Mouse (Mus musculus): ENCODE results near the gene Gga3. TPM values are rescaled to one million over a fixed set of nuclear protein-coding genes. Genes with fewer than 3 reads are reported as not detected.

Gga3 gene
- polyA plus RNA-seq, 1 experiment, result 17.7 TPM

DNA sequence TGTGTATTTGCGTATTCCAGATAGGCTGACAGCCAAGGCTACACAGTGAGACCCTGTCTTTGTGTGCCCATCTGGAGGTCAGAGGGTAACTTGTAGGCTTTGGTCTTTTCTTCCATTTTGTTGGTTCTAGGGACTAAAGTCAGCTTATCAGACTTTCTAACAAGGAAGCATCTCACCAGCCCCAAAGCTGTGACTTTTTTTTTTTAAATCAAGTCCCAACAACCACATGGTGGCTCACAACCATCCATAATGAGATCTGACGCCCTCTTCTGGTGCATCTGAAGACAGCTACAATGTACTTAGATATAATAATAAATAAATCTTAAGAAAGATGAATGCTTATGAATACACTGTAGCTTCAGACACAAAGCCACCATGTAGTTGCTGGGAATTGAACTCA lies 65.8 kb downstream of the Gga3 start:
- peaks cover 7% of the 10 kb centered on the region; the same call in 1 of the 2 replicates for H3K4me1 ChIP-seq (ENCODE audit: control insufficient read depth, insufficient read depth, low read length)
- H3K27ac ChIP-seq (ENCODE audit: insufficient read depth, low read depth, low read length), result no peak overlapping the region
- TF ChIP-seq POLR2A (IDR thresholded peaks at IDR 0.05; ENCODE audit: low read depth, low read length) (no peak), CTCF (conservative IDR thresholded peaks at IDR 0.05; ENCODE audit: insufficient read depth, insufficient read length, low read depth, low read length) (no peak)
- H3K4me3 ChIP-seq (ENCODE audit: insufficient read depth, low read depth, low read length), result no peak overlapping the region
- peaks cover 1% of the 10 kb centered on the region; the same call in 1 of the 2 replicates for H3K36me3 ChIP-seq (ENCODE audit: control insufficient read depth, insufficient read depth, low read length)
- WGBS, result 78% methylated on average over 2 of the region's 2 CpGs
- DNase-seq, result no peak
- H3K27me3 ChIP-seq (replicated peaks; ENCODE audit: control insufficient read depth, insufficient read depth, low read length), result no peaks in the 10 kb centered on the region

DNA sequence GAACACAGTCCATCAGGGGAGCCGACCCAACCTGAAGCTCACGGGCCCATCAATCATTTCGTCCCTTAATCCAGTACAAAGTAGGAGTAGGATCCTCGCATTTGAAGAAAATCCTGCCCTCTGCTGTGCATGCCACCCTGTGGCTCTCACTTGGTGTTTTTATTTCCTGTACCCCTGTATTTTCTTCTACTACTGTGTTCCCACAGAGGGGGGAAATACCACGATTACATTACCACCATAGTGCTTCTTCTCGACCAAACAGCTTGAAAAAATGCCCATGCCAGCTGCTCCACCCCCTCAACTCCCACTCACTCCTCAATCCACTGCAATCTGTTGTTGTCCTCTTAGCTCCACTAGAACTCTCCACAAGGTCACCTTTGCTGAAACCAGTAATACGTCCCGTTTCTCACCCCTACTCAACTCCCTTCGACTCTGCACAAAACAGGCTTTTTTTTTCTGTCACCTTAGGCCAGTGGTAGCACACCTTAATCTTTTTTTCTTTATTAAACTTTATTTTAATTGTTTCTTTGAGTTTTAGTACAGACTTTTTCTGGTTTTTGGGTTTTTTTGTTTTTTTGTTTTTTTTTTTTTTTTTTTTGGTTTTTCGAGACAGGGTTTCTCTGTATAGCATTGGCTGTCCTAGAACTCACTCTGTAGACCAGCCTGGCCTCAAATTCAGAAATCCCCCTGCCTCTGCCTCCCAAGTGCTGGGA lies 66.8 kb downstream of the Gga3 start:
- H3K27me3 ChIP-seq (replicated peaks; ENCODE audit: control insufficient read depth, insufficient read depth, low read length), result no peaks in the 10 kb centered on the region
- peaks cover 7% of the 10 kb centered on the region; the same call in 1 of the 2 replicates for H3K4me1 ChIP-seq (ENCODE audit: control insufficient read depth, insufficient read depth, low read length)
- 71% methylated on average over 10 of the region's 10 CpGs for WGBS
- H3K4me3 ChIP-seq (ENCODE audit: insufficient read depth, low read depth, low read length), result no peak overlapping the region
- no peak for DNase-seq
- peak overlapping the region; percentile 70; the same call in 1 of the 2 replicates for H3K27ac ChIP-seq (ENCODE audit: insufficient read depth, low read depth, low read length)
- TF ChIP-seq CTCF (conservative IDR thresholded peaks at IDR 0.05; ENCODE audit: insufficient read depth, insufficient read length, low read depth, low read length), result no peak
- TF ChIP-seq POLR2A (IDR thresholded peaks at IDR 0.05; ENCODE audit: low read depth, low read length), result no peak
- H3K36me3 ChIP-seq (ENCODE audit: control insufficient read depth, insufficient read depth, low read length), result peaks cover 1% of the 10 kb centered on the region

DNA sequence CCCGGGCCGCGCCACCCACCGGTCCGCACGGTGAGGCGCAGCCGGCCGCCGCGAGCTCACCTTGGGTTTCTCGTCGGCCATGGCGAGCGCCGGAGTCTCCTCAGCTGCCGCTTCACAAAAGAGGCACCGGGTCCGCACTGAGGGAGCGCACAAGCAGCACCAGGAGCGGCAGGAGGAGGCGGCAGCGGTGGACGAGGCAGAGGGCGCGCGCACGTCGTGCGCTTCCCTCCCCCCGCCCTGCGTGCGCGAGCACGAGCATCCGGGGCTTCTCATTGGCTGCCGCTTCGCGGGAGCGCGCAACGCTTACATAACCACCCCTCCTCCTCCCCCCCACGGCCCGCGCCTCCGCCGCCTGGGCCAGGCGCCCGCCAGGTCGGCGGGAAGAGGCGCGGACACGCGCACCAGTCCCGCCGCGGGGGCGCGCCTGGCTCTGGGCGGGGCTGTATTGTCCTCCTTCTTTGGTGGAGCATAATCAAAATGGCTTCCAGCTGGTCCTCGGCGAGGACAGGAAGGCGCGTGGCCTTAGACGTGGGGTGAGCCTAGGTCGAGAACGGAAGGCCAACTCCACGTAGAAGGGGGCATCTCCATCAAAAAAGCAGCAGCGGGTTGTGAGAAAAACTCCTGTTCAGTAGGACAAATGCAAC lies 67.7 kb downstream of the Gga3 start, which contains the start of gene Sumo2:
Gene Sumo2 (minus strand): TSS at position 239 of the 644 bp plus-strand sequence.
- Histone ChIP-seq H3K4me1 (ENCODE audit: control insufficient read depth, insufficient read depth, low read length) (peaks cover 7% of the 10 kb centered on the region; the same call in 1 of the 2 replicates), H3K4me3 (ENCODE audit: insufficient read depth, low read depth, low read length) (peak within 1 kb of the TSS; percentile 67), H3K36me3 (ENCODE audit: control insufficient read depth, insufficient read depth, low read length) (peaks cover 1% of the 10 kb centered on the region), H3K27ac (ENCODE audit: insufficient read depth, low read depth, low read length) (peak within 1 kb of the TSS; percentile 93), H3K27me3 (replicated peaks; ENCODE audit: control insufficient read depth, insufficient read depth, low read length) (no peaks in the 10 kb centered on the region)
- TF ChIP-seq CTCF (conservative IDR thresholded peaks at IDR 0.05; ENCODE audit: insufficient read depth, insufficient read length, low read depth, low read length) (no peak), POLR2A (IDR thresholded peaks at IDR 0.05; ENCODE audit: low read depth, low read length) (peak; percentile 66)
- 2% methylated on average over 62 of the region's 70 CpGs for WGBS
- peak; percentile 99 for DNase-seq

DNA sequence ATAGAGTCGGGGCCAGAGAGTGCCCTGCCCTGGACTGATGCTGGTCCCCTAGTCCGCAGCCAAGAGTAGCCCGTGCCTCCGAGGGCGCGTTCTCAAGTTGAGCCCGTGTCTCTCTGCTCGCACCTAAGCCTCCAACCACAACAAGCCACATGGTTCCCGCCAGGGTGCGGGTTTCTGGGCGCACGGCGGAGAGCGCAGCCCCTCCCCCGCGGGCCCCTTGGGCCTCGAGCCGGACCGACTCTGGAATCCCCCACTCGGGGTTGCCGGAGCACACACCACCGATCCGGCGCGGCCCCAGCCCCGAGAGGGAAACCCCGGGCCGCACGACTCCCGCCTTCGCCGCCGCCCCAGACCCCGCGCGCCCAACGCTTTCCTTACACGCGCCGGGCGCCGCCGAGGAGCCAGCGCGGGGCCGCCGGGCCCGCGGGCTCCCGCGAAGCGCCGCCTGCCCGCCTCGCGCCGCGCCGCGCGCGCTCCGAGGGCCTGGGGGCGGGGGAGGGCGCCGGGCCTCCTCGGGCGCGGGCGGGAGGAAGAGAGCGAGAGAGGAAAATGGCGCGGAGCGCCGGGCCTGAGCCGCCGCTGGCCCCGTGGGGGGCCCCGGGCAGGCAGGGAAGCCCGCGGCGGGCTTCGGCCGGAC lies 68.3 kb downstream of the Gga3 start:
- WGBS, result under 1% methylated on average over 74 of the region's 84 CpGs
- H3K27ac ChIP-seq (ENCODE audit: insufficient read depth, low read depth, low read length), result peak overlapping the region; percentile 93
- peak; percentile 49 for DNase-seq
- H3K27me3 ChIP-seq (replicated peaks; ENCODE audit: control insufficient read depth, insufficient read depth, low read length), result no peaks in the 10 kb centered on the region
- no peak for TF ChIP-seq POLR2A (IDR thresholded peaks at IDR 0.05; ENCODE audit: low read depth, low read length)
- TF ChIP-seq CTCF (conservative IDR thresholded peaks at IDR 0.05; ENCODE audit: insufficient read depth, insufficient read length, low read depth, low read length), result no peak
- peak overlapping the region; percentile 67 for H3K4me3 ChIP-seq (ENCODE audit: insufficient read depth, low read depth, low read length)
- peaks cover 1% of the 10 kb centered on the region for H3K36me3 ChIP-seq (ENCODE audit: control insufficient read depth, insufficient read depth, low read length)
- H3K4me1 ChIP-seq (ENCODE audit: control insufficient read depth, insufficient read depth, low read length), result peaks cover 7% of the 10 kb centered on the region; the same call in 1 of the 2 replicates

DNA sequence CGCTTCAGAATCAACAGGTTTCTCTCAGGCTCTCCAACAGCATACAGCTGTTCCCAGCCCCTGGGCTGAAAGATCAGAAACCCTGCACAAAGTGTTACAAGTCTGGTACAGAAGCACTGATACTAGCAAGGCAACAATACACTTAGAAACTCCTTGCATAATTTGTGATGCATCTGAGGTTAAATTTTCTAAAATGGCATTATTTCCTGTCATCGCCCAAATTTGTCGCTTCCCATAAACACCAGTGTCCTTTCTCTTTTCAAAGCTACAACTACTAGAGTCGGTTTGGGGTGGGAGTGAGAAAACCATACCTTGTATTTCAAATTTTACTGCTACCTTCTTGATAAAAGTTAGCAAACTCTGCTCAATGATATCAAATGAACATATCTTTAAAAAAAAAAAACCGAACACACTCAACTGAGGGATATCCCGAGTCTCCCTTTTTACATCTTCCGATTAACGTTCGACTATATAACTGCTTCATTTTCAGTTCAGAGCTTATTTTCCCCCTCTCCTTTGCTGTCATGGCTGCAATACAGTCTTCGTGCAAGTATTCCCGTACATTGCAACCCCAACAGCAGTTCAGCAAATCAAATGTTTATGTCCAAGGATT lies 69.0 kb downstream of the Gga3 start:
- Histone ChIP-seq H3K4me3 (ENCODE audit: insufficient read depth, low read depth, low read length) (peak overlapping the region; percentile 67), H3K27ac (ENCODE audit: insufficient read depth, low read depth, low read length) (no peak overlapping the region), H3K27me3 (replicated peaks; ENCODE audit: control insufficient read depth, insufficient read depth, low read length) (no peaks in the 10 kb centered on the region), H3K4me1 (ENCODE audit: control insufficient read depth, insufficient read depth, low read length) (peaks cover 7% of the 10 kb centered on the region; the same call in 1 of the 2 replicates), H3K36me3 (ENCODE audit: control insufficient read depth, insufficient read depth, low read length) (peaks cover 4% of the 10 kb centered on the region)
- TF ChIP-seq CTCF (conservative IDR thresholded peaks at IDR 0.05; ENCODE audit: insufficient read depth, insufficient read length, low read depth, low read length) (no peak), POLR2A (IDR thresholded peaks at IDR 0.05; ENCODE audit: low read depth, low read length) (no peak)
- DNase-seq, result no peak
- 1% methylated on average over 11 of the region's 11 CpGs for WGBS

Other genes with a start within 250 kb of the Gga3 start
- gene Hid1, start 236.3 kb downstream of the Gga3 start, polyA plus RNA-seq (2012; rRNA removed), result 5.4 and 6.1 TPM in 2 replicates
- gene Cdr2l, start 222.1 kb downstream of the Gga3 start, polyA plus RNA-seq (2012; rRNA removed), result 5.3 and 5.6 TPM in 2 replicates
- gene Mrpl58, start 200.3 kb downstream of the Gga3 start, polyA plus RNA-seq (2012; rRNA removed), result 145 and 146 TPM in 2 replicates
- gene Atp5h, start 184.1 kb downstream of the Gga3 start, polyA plus RNA-seq (2012; rRNA removed), result 296 and 478 TPM in 2 replicates
- gene Kctd2, start 183.9 kb downstream of the Gga3 start, polyA plus RNA-seq (2012; rRNA removed), result 35.4 and 37.8 TPM in 2 replicates
- 0.28 and 0.37 TPM in 2 replicates for gene Trim80, start 163.5 kb downstream of the Gga3 start, polyA plus RNA-seq (2012; rRNA removed)
- 31.1 and 42.8 TPM in 2 replicates for gene Slc16a5, start 141.6 kb downstream of the Gga3 start, polyA plus RNA-seq (2012; rRNA removed)
- 6.8 and 7.3 TPM in 2 replicates for gene Armc7, start 128.4 kb downstream of the Gga3 start, polyA plus RNA-seq (2012; rRNA removed)
- 47.6 and 50.5 TPM in 2 replicates for gene Nt5c, start 112.2 kb downstream of the Gga3 start, polyA plus RNA-seq (2012; rRNA removed)
- gene Jpt1, start 89.7 kb downstream of the Gga3 start, polyA plus RNA-seq (2012; rRNA removed), result 62.9 and 64.9 TPM in 2 replicates
- gene Sumo2, start 67.8 kb downstream of the Gga3 start, polyA plus RNA-seq (2012; rRNA removed), result 48.4 and 85.2 TPM in 2 replicates
- 32.9 and 33.5 TPM in 2 replicates for gene Nup85, start 39.6 kb downstream of the Gga3 start, polyA plus RNA-seq (2012; rRNA removed)
- gene Mrps7, start 126 bp downstream of the Gga3 start, polyA plus RNA-seq (2012; rRNA removed), result 51.7 and 53.1 TPM in 2 replicates
- 138 and 144 TPM in 2 replicates for gene Mif4gd, start 8.9 kb upstream of the Gga3 start, polyA plus RNA-seq (2012; rRNA removed)
- gene Slc25a19, start 24.2 kb upstream of the Gga3 start, polyA plus RNA-seq (2012; rRNA removed), result 144 and 172 TPM in 2 replicates
- 34.1 and 42.6 TPM in 2 replicates for gene Grb2, start 104.5 kb upstream of the Gga3 start, polyA plus RNA-seq (2012; rRNA removed)
- 77.1 and 97.8 TPM in 2 replicates for gene Tmem94, start 161.4 kb upstream of the Gga3 start, polyA plus RNA-seq (2012; rRNA removed)
- 36.9 and 46.7 TPM in 2 replicates for gene Caskin2, start 209.6 kb upstream of the Gga3 start, polyA plus RNA-seq (2012; rRNA removed)
- gene Tsen54, start 210.7 kb upstream of the Gga3 start, polyA plus RNA-seq (2012; rRNA removed), result 36.4 and 43.4 TPM in 2 replicates
- gene Llgl2, start 220.0 kb upstream of the Gga3 start, polyA plus RNA-seq (2012; rRNA removed), result 153 and 166 TPM in 2 replicates

All from kidney, adult 2 months (tissue).